Mouse (Mus musculus): ENCODE measurements around the gene Aldh2.
"Not testable (repeated sequence)": the region's sequence is repeated elsewhere in the genome, so short reads cannot be mapped to it uniquely, and the experiment has no call there.

Aldh2 gene

DNA sequence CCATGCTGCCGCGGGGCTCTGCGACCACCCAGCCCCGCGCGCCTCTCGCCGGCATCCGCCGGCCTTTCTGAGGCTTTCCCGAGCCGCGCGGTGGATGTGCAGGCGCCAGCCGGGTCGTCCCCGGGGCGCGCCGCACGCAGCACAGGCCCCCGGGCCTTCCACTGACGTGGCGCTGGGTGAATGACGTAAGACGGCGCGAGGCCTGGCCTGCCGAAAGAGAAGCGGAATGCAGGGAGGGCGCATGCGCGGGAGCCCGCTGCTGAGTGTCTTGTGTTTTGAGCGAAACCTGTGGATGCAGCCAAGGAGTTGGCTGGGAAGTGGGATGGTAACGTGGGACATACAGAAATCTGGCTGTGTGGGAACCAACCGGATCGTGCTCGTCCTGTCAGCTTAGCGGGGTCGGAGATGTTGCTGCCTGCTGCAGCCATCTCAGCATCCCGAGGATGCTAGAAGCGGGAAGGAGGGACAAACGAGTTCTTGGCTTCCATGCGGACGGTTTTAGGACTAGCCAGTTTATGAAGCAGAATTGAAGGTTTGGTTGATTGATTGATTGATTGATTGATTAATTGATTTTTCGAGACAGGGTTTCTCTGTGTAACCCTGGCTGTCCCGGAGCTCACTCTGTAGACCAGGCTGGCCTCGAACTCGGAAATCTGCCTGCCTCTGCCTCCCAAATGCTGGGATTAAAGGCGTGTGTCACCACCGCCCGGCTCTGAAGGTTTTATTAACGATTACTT lies 47.7 kb downstream of the Aldh2 start, which contains the start of gene Mapkapk5:
Gene Mapkapk5, minus strand, starts transcription at position 113 of the 737 bp plus-strand sequence.
- peak; percentile 90 to 91 for DNase-seq

DNA sequence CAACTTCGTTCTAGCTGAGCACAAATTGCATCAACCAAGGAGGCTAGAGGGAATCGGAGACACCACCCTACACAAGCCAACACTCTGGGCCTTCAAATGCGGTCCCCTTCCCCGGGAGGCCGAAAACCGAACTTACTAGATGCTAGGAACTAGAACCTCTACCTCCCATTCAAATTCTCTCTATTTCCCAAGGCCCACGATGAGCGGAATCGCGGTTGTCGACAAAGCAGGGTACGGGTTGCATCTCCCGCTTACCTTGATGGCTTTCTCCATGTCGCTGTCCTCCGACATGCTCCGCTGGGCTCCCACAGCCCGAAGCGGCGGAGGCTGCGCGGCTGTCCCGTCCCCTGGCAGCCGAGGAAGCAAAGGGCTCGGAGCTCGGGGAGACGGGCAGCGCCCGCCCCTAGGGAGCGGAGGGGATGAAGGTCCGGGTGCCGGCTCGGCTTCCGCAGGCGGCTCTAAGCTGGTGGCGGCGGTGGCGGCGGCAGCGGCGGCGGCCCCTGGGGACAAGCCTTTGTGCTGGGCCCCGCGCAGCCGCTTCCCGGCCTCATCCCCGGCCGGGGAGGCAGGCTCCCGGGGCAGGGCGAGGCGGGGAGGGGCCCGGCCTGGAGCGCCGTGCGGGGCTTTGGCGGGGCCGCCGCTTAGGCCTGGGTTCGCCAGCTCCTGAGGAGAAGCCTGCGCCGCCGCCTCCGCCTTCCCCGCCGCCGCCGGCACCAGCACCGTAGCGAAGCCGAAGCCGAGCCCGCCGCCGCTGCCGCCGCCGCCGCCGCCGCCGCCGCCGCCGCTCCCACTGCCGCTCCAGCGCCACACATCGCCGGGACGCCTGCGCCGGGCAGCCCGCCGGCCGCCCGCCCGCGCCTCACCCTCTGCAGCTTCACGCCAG lies 48.5 kb downstream of the Aldh2 start, which contains the start of the genes Adam1a and Gm42878:
Gene Adam1a, minus strand, starts transcription at position 573 of the 883 bp plus-strand sequence.
Gene Gm42878, minus strand, starts transcription at position 573 of the 883 bp plus-strand sequence.
- DNase-seq: peak; percentile 33 to 43

DNA sequence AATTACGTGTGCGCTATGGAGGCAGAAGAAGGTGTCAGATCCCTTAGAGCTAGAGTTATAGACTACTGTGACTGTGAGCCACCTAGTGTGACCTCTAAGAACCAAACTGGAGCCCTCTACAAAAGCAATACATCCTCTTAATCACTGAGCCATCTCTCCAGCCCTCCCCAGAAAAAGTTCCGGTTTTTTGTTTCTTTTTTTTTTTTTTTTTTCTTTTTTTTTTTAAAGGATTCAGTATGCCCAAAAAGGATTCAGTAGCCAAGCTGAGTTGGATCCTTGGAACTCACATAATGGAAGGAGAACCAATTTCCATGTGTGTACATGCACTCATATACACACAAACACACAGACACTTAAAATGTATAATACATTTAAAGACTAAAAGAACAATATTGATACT lies 50.3 kb downstream of the Aldh2 start:
- DNase-seq: no peak

DNA sequence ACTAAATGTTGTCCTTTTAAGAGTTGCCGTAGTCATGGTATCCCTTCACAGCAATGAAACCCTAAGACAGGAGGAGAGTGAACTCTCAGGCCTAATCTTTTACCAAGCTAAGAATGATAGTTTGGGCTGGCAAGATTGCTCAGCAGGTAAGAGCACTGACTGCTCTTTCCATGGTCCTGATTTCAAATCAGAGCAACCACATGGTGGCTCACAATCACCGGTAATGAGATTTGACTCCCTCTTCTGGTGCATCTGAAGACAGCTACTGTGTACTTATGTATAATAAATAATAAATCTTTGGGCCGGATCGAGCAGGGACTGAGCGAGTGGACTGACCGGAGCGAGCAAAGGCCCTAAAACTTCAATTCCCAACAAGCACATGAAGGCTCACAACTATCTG lies 52.4 kb downstream of the Aldh2 start:
- no peak for DNase-seq

DNA sequence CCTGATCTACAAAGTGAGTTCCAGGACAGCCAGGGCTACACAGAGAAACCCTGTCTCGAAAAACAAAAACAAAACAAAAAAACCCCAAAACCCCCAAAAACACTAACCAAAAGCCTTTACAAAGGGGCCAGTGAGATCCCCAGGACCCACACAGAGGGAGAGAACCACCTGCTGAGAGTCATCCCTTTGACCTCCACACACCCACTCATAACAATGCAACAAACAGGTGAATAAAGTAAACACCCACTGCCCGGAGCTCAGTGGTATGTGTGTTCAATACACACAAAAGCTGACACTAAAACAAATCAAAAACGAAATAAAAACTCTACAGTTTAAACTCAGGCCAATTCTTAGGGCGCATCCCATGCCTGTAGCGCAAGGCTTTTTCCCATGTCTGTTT lies 53.6 kb downstream of the Aldh2 start:
- no peak for DNase-seq

DNA sequence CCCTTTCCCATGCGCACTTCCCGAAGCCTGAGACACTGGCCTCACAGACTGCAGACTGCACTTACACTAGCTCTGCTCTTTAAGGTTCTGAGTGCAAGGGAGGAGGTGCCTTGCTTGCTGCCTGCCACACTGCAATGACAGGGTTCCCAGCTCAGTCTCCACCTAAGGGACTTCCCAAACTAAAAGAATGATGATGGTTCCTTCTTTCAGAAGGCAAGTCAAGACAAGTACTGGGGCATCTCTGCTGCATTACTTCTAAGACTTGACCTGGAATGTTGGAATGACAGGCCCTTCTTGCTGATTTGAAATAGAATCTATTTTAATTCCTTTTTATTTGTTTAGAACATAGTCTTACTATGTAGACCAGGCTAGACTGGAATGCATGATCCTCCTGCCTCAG lies 56.0 kb downstream of the Aldh2 start:
- DNase-seq: no peak

DNA sequence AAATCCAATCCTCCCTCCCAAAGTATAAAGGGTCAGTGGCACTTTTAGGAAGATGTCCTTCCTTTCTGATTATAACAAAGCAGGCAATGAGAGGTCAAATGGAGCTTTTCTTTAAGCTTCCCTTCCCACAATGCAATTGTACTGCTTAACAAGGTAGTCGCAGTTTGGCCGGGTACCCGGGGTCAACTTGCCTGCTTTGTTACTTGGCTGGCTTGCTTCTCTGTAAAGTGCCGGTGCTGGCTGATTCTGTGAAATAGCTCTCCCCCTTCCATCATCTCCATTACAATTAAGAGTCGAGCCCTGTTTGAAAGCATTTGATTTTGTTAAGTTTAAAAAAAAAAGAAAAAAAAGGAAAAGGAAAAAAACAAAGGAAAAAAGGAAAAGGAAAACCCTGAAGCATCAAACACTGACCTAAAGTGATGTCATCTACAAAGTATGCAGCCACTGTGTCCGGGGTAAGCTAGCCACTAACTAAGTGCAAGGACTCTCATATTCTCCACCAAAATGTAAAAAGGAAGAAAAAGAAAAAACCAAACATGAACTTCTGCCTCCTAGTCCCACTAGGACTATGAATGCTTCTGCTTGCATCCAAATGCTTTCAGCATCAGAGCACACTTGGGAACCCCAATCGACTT lies 56.6 kb downstream of the Aldh2 start:
- no peak for DNase-seq

DNA sequence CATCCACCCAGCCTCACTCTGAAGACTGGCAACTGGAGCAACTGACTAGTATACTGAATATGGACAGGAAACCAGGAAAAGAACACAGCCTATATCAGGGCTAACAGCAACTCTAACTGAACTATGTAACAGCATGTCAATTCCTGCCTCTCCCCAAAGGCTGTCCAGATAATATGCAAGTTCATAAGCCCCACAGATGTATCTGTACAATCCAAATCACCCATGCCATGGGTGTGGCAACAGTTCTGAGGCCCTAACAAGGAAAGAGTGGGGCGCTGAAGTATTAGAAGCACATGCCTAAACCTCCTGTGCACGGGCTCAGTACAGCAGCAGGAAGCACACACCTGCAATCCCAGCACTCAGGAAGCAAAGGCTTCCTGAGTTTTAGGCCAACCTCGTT lies 58.5 kb downstream of the Aldh2 start:
- no peak for DNase-seq

DNA sequence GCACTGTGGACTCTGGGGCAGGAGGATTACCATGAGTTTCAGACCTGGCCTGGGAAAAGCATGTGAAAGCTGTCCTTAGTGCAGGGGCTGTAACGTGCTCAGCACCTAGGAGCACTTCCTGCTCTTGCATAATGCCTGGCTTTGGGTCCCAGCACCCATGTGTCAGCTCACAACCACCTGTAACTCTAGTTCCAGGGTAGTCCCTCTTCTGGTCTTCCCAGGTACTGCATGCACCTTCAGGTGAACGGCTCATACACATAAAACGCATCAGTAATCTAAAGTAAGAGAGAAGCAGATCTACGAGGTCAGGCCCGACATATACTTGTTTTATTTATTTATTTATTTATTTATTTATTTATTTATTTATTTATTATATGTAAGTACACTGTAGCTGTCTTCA lies 59.1 kb downstream of the Aldh2 start:
- DNase-seq: no peak

DNA sequence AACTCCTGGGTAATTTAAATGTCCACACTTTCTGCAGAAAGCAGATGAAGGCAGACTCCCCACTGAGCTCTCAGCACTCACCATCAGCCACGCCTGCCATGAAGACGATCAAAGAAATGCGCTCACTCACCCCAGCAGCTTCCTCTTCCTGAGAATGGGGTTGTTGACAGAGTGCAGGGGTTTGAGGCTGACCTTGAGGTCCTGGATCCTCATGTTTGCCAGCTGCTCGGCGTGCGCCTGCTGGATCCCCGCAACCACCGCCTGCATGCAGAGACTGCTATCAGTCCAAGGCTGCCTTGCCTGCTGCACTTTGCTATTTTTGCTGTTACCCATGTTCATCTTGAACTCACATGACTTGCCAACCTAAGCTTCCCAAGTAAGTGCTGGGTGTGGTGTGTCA lies 66.7 kb downstream of the Aldh2 start:
- no peak for DNase-seq

DNA sequence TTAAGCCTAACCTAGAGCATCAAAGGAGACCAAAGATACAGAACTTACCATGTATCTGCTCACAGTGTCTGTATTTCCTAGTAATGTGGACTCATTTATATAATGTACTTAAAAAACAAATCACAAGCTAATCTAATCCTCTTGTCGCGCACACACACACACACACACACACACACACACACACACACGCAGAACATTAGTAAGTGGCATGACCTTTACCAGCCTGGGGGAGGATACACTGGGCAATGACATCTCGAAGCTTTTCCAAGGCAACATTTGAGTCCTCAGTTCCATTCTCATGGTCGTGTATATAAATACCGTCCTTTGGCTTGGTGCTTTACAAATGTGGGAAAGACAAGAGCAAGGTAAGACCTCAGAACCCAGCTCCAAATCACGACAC lies 67.1 kb downstream of the Aldh2 start:
- DNase-seq: no peak

DNA sequence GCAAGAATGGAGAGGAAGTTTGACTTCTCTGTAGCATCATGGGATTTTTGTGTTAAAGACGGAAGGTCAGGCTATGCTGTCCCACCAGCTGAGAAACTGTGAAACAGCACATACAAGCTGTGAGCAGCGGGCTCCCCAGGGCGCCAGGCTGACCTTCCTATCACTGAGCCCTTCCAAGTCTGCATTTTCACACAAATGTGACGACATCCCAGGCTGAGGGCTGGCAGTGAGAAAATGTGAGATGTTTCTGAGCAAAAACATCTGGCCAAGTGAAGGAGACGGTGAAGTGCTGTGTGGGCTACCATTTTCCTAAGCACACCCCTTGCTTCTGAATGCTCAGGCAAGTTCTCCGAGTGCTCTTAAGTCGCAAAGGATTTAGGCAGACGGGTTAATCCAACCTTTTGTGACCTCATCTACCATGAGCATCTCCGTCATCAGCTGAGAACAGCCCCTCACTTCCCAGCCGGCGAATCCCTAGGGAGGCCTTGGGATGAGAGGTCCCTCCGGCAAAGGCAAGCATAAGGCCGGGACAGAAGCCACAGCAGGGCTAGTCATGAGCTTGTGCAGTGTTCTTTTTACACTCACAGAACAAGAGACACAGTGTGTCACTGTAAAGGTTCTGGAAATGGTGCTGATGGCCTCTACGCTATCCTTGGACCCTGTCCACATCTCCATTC lies 67.7 kb downstream of the Aldh2 start:
- DNase-seq: no peak

DNA sequence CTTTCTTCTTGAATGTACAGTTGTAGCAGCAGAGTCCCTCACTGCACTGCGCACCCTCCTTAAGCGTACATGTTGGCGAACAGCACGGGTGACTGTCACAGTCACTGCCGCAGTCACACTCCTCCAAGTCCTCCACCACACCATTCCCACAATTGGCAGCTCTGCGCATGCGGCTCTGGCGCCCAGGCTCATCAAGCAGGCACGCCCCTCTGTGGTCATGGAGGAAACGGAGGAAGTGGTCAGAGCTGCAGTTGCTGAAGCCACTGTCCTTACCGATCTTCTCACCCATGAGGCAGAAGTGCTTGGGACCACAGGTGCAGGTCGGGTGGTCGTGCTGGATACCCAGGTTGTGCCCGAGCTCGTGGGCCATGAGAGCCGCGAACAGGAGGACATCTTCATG lies 73.9 kb downstream of the Aldh2 start:
- not testable (repeated sequence) for DNase-seq

DNA sequence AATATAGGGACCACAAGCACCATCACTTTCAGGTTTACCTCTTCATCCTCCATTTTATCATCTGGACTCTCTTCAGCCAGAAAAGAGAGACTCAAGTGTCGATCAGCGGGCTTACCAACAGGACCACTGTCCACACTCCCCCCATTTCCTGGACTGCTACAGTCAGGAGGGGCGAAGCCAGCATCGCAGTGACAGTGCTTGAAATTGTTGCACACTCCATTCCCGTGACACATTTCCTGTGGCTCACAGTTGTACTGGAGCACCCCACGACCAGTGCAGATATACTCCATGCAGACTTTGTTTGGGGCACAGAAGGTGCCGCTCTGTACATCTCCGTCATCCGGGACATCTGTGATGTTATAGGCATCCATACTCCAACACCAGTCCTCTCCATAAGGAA lies 74.6 kb downstream of the Aldh2 start:
- no peak for DNase-seq
